Mouse (Mus musculus) splenic B cell, adult 2 months (primary cell): ENCODE measurements at regions not wholly inside any gene's neighbourhood (a gene's known extent, or its start where the extent isn't known, plus 50 kb on each side); places are given as distances from the start of the nearest gene placed in this dataset.

Source experiments
- DNase-seq: peaks from one replicate; pipeline ENCODE4 v3.0.0-alpha.2; 2011; ENCODE audit warnings: low read depth, low spot score
- H3K27me3 ChIP-seq: 2 replicates; pipeline ENCODE4 v1.6.1; 2012; ENCODE audit warnings: mild to moderate bottlenecking, low read length, moderate library complexity, mixed read lengths; ENCODE audit not compliant: control insufficient read depth, poor library complexity, insufficient read depth, severe bottlenecking
- H3K36me3 ChIP-seq: 2 replicates; pipeline ENCODE4 v1.6.1; 2012; ENCODE audit warnings: mild to moderate bottlenecking, low read length, moderate library complexity, mixed read lengths; ENCODE audit not compliant: control insufficient read depth, poor library complexity, insufficient read depth, severe bottlenecking

DNA sequence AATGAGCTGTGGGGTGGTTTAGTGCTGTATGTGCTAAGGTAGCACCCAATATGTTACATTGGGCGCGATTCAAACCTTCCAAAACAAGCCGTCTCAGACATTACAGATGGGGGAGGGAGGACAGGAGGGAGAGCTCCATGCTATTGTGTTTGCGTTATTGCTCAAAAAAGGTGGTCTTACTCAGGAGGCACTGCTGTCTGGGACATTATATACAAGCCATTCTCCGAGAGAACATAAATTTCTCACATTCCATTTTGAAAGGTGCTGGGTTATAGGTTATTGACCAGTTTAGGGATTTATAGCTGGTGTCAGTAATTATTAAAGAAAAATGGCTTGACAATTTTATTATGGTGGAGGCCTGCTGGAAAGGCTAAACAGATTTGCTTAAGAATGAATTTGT lies 649.4 kb downstream of the Kcnj2 start:
- DNase-seq = no peak
- Histone ChIP-seq H3K27me3 (no peaks in the 10 kb centered on the region), H3K36me3 (no peaks in the 10 kb centered on the region)

DNA sequence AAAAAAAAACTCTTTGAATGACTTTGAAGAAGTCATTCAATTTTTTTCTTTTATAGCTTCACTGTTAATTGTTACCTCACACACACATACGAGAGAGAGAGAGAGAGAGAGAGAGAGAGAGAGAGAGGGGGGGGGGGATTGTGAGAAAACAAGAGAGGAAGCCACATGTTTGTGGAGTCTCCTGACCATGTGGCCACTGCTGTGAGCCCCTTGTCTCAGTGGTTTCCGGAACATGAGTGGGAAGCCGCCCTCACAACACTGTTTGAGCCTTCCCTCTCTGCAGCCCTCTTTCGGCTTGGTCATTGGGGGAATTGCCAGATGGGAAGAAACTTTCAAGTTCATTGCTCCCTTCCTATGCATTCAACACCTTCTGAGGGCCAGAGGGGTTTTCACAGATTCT lies 656.3 kb downstream of the Kcnj2 start:
- DNase-seq = no peak
- Histone ChIP-seq H3K36me3 (no peaks in the 10 kb centered on the region), H3K27me3 (no peaks in the 10 kb centered on the region)

DNA sequence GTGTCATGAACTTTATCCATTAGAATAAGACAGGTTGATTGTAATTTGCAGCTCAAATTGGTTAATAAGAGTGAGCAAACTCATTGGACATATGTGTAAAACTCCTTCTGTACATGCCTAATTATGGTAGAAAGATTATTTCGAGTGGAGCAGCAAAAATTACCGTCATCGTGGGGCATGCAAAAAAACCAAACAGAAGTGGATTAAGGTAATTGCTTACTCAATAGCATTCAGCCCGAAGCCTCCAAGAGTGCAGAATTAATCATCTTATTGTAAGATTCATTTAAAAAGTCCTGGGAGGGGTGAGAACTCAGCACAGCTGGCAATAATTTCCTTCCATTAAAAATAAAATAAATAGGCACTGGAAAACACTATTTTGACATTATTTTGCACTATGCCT lies 662.2 kb downstream of the Kcnj2 start:
- Histone ChIP-seq H3K27me3 (no peaks in the 10 kb centered on the region), H3K36me3 (no peaks in the 10 kb centered on the region)
- DNase-seq = no peak

DNA sequence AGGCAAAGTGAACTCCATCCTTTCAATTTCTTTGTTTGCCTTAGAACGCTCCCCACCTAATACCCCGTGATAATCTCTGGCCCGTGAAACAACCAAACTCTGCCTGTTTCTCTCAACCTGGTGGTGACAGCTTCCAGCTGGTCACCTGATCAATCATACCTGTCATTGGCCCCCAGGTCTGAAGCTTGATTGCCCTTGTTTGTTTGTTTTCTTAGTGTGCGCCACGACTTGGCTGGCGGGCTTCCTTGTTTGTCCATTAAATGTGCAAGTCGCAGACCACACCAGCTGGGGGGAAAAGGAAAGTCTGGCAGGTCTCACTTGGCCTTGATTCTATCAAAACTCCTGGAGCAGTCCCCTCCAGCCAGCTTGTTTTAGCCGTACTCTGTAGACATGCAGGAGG lies 666.1 kb downstream of the Kcnj2 start:
- DNase-seq = no peak
- no peaks in the 10 kb centered on the region for H3K36me3 ChIP-seq
- no peaks in the 10 kb centered on the region for H3K27me3 ChIP-seq

DNA sequence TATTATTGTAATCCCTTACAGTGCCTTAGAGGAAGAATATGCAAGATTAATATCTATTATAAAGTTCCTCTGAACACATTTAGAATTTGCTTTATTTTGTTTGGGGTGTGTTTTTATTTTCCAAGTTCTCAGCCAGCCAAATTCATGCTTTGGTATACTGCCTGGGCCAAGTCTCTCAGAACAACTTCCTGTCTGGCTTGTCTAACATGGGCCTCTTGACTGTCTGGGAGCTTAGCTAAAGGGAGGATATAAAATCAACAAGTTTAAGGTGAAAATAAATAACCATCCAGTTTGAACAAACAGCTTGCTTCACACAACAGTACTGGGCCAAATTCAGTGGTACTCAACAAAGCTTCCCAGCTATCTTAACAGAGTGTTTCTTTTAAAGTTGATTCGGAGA lies 669.5 kb downstream of the Kcnj2 start:
- H3K36me3 ChIP-seq = no peaks in the 10 kb centered on the region
- no peak for DNase-seq
- H3K27me3 ChIP-seq = no peaks in the 10 kb centered on the region

DNA sequence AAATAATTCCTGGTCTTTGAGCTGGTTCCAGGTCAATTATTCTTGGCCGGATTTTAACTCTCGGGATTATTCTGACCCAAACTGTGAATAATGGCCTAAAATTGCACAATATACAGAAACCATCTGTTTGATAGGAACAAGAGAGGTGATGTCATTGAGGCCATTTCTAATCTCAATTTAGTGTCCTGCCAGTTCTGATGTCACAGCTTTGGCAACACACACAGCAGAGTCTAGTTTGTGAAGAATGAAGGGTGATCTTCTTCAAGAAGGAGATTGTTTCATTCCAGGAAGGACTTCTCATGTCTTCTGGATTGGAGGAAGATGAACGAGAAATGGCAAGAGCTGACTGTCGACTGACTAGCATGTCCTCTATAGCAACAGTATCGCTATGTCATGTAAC lies 670.0 kb downstream of the Kcnj2 start:
- no peaks in the 10 kb centered on the region for H3K36me3 ChIP-seq
- H3K27me3 ChIP-seq = no peaks in the 10 kb centered on the region
- DNase-seq = no peak

DNA sequence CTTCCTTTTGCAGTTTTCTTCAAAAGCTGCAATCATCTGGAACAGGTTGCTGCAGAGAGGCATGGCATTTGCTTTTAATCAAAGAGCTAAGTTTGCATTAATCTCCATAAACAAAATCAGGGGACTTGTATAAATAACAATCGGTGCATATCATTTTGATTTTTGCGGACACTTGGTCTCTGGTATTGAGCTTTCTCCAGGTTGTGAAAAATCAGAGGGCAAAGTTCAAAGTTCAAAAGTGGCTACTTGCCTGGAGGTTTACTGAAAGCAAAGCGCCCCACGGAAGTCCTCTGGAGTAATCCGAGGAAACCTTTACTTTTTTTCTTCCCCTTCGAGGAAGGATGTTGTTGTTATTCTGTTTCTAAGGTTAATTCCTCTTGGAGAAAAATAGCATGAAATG lies 677.4 kb downstream of the Kcnj2 start:
- H3K27me3 ChIP-seq = no peaks in the 10 kb centered on the region
- no peak for DNase-seq

DNA sequence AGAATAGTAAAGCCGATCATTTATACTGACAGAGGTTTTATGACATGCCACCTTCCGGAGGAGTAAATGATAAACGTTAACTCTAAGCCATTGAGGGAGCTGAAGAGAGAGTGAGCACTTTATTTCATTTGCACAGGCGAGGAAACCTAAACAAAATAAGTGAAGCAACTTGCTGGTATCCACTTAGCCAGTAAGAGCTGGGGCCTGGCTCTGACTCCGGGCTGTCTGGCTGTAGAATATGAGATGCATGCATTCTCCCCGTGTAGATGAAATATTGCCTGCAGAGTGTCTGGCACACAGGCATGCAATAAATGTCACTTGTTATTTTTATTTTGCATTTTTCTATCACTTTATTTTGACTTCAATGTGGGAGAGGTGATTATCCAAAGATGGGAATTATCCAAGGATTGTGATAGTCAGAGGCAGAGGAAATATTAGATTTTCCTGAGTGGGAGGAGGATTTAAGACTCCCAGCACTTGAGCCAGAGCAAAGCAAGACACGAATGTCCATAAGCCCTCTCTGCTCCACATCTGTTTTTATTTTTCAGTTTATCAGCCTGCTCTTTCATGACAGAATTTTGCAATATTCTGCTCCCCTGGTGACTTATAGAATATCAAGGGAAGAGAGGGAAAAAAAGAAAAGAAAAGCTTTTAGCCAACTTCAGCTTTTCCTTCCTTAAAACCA lies 681.4 kb downstream of the Kcnj2 start:
- no peaks in the 10 kb centered on the region for H3K36me3 ChIP-seq
- H3K27me3 ChIP-seq = no peaks in the 10 kb centered on the region
- no peak for DNase-seq

More for the DNA sequence above, 677.4 kb downstream of the Kcnj2 start:
- H3K36me3 ChIP-seq = no peaks in the 10 kb centered on the region

DNA sequence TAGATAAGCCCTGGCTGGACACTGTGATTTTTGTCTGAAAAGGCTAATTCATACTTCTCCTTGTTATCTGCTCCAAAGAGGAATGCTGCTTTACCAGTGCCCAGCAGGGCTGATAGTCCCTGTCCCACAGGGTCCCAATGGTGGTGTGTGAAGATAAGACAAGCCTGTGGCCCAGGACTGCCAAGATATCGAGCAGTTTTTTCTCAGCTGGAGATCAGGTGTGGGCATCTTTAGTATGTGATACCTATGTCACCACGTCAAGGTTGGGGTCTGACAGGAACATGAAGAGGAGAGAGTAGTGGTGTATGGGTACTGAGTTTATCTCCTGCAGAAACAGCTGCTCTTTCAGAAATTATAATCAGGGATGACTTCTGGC lies 682.0 kb downstream of the Kcnj2 start:
- no peaks in the 10 kb centered on the region for H3K27me3 ChIP-seq
- no peak for DNase-seq
- H3K36me3 ChIP-seq = no peaks in the 10 kb centered on the region

DNA sequence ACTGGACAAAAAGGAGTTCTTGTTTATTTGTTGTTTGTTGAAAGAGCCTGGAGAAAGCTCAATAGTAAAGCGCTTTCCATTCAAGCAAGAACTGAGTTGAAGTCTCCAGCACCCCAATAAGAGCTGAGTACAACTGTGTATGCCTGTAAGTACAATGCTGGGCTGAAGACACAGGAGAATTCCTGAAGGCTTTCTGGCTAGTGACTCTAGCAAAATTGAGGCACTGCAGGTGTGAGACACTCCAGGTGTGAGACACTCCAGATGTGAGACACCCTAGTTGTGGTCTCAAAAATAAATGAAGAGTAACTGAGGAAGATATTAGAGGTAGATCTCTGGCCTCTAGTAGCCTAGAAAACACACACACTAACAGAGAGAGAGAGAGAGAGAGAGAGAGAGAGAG lies 682.5 kb downstream of the Kcnj2 start:
- H3K27me3 ChIP-seq = no peaks in the 10 kb centered on the region
- no peak for DNase-seq
- H3K36me3 ChIP-seq = no peaks in the 10 kb centered on the region

DNA sequence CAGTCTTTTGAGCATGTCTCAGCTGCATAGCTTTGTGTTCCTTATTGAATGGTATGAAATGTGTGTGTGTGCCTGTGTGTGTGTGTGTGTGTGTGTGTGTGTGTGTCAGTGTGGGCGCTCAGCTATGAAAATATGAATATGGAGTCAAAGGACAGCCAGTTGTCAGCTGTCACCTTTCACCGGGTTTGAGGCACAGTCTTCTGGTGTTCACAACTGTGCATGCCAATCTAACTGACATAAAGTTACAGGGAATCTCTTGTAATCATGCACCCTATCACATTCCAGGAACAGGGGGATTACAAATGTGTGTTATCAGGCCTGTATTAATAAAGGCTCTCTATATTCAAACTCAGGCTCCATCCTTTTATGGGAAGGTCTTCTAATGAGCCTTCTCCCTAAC lies 688.8 kb downstream of the Kcnj2 start:
- no peak for DNase-seq
- H3K36me3 ChIP-seq = no peaks in the 10 kb centered on the region
- H3K27me3 ChIP-seq = no peaks in the 10 kb centered on the region; the same call in 1 of the 2 replicates

DNA sequence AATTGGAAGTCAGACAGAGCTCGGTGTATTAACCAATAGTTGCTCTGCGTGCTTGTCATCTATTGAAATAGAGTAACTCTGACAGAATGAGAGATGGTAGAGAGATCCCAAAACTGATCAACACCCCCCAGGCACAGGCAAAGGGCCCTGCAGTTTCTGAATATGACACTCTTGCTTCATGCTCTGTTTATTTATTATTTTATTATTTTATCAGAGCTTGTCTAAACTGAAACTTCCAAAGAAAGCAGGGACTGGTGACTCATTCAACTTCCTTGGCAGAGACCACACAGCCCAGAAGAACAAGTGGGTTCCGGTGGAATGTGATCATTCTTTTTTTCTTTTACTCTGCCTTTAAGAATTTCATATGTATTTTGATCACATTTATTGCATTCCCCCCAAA lies 697.1 kb downstream of the Kcnj2 start:
- Histone ChIP-seq H3K27me3 (no peaks in the 10 kb centered on the region), H3K36me3 (no peaks in the 10 kb centered on the region)
- no peak for DNase-seq

DNA sequence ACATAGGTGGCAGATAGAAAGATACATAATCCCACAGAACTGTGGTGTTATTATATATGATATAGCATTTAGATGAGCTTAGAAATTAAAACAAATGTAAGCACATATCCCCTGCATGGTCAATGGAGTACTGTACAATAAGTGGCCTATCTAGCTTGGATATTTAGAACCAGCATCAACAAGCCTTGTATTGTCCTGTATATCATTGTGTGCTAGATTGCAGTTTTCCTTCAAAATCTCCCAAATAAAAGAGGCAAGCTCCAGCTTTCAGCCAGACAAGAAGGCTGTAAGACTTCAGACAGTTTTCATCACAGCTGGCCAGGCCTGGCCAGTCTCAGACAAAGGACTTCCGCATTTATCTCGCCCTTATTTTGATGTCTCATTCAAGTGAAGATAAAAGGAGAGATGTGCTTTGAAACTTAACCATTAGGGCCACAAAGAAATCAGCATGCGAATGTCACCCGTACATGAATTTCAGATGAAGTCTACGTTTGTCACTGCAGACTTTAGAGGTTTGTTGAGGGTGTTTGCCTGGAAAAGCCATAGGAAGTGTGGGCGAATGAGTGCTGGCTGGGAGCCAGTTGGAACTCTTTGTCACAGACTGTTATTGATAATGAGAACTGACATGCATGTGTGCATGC lies 700.5 kb downstream of the Kcnj2 start:
- H3K36me3 ChIP-seq = no peaks in the 10 kb centered on the region
- H3K27me3 ChIP-seq = no peaks in the 10 kb centered on the region
- DNase-seq = no peak

DNA sequence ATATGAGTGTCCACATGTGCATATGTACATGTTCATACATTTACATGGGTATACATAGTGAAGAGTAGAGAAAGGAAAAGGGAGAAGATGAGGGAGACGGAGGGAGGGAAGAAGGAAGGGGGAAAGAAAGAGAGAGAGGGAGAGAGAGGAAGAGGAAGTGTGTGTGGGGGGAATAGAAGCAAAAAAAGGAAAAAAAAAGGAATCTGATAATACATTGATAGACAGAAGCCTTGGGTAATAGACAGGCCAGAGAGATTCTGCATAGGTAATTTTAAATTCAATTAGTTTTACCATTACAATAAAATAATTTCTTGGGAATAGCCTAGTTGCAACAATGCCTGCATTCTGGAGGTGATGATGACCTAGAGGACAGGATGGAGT lies 701.0 kb downstream of the Kcnj2 start:
- DNase-seq = no peak
- H3K36me3 ChIP-seq = no peaks in the 10 kb centered on the region
- H3K27me3 ChIP-seq = no peaks in the 10 kb centered on the region

DNA sequence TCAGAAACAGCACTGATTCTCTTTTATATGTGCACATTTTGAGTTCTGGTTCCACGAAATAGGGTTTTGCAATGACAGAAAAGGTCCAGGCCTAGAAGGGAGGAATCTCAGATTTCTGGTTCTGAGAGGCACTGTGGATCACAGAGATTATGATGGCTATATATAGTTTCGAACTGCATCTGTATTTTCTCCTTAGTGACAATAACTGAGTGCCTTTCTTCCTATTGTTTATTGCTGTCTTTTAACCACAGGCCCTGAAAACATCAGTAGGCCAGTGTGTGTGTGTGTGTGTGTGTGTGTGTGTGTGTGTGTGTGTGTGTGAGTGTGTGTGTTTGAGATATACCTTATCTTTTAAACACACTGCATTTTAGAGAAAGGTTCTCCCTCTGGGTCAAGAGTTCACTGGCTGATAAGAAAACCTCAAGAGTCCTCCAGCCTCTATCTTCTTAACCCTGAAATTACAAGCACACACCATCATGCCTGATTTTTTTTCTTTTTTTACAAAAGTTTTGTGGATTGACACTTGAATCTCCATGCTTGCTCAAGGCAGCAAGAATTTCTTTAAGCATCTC lies 708.2 kb downstream of the Kcnj2 start:
- no peak for DNase-seq
- Histone ChIP-seq H3K36me3 (no peaks in the 10 kb centered on the region), H3K27me3 (no peaks in the 10 kb centered on the region)

DNA sequence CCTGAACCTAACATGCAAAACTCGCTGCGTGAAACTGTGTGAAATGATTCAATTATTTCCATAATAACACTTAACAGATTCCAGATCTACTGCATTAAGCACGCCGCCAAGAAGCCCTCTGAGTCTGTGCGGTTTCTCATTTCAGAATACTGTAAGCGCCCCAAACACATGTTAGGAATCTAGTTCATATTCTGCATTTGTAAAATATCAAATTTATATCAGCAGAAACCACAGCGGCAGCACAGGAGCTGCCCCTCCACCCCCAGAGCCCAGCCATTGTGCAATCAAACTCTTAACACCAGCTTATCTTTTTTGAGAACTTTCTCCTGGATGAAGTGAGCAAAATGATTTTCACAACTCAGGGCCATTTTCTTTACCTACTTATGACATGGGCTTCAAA lies 715.4 kb downstream of the Kcnj2 start:
- no peaks in the 10 kb centered on the region for H3K27me3 ChIP-seq
- no peaks in the 10 kb centered on the region for H3K36me3 ChIP-seq
- DNase-seq = no peak
